Mouse (Mus musculus) kidney, postnatal 25 days (tissue): ENCODE measurements around the gene Ptprk.

Experiments
- DNase-seq, 2 experiments: peaks; one replicate each; pipeline ENCODE4 v3.0.0; 2021; ENCODE audit warnings: mixed read lengths in 2 of 2

The Ptprk gene

DNA sequence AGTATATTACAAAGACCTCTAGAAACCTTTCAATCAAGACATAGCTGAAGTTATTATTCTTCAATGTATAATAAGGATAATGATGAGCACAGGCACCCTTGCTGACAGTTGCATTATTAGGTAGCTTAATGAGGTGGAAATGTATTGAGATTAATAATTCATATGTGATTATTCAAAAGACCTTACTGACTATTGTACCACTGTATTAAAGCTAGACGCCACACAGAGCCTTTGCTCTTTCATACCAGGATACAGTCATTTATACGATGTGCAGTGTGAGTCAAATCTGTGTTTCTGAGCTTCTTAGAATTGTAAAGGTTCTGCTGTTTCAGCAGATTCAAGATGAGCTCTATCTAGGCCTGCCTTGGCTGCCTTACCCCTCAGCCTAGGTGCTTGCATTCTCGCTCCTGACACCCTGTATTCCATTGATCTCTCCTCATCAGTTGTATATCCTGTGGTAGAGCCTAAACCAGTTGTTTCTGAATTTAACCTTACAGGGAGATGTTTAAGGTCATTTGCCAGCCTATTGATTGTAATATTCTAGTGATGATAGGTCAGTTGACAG, 489.6 kb downstream of the Ptprk start:
- DNase-seq: no peak

DNA sequence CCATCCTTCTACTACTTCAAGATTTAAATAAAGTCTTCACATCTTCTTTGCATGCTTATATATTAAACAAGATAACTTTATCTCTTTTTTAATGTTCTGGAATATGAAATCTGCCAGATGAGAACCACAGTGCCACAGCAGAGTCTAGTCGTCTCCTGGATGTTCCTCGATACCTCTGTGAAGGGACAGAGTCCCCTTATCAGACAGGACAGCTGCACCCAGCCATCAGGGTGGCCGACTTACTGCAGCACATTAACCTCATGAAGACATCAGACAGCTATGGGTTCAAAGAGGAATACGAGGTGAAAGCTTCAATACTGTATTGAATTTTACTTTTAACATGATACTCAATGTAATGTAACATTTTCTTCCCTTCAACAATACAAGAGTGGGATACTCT, 491.8 kb downstream of the Ptprk start:
- no peak for DNase-seq

DNA sequence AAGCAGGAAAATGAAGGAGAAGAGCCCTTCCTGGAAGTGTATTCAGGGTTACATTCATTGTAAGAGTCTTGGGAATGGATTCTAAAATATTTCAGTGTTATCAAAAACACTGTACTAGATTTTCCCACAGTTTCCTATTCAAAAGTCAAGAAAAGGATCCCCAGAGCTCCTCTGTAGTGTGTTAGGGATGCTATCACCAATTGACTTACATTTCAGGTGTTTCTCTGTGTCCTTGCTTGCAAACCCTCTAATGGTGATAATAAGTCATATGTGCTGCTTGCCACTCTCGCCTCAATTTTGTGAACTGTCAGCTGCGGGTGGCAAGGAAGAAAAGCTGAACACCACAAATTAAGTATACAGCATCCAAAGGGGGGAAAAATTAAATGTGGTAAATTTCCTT, 492.2 kb downstream of the Ptprk start:
- DNase-seq: no peak

DNA sequence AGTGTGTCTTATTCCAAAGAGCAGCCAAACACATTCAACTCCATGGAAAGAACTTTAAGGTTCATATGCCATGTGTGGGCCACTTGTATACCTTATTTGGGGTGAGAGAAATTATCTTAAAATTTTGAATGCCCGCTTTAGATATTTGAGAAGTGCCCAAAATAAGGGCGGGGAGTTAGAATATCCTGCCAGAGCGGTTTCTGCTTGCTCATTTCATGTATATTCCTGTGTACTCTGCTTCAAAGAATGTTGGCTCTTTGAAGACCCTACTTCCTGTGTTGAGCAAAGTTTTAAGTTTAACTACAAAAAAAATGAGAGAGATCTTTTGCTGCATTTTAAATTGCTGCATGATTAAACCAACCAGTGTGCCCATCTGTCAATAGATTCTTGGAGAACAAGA, 492.8 kb downstream of the Ptprk start:
- no peak for DNase-seq

DNA sequence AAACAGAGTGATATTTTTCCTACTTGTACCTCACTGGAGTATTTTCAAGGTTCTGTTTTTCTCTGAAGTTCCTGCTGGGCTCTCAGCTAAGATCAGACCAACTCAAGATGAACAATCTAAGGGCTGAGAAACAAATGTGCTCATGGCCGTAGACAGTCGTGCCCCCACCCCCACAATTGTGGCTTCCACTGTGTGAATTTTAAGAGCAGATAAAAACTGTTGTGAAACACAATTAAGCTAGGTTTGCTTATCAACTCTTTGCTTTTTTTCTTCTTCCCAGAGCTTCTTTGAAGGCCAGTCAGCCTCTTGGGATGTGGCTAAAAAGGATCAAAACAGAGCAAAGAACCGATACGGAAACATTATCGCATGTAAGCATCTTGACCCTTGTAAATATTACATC, 493.4 kb downstream of the Ptprk start:
- no peak for DNase-seq

DNA sequence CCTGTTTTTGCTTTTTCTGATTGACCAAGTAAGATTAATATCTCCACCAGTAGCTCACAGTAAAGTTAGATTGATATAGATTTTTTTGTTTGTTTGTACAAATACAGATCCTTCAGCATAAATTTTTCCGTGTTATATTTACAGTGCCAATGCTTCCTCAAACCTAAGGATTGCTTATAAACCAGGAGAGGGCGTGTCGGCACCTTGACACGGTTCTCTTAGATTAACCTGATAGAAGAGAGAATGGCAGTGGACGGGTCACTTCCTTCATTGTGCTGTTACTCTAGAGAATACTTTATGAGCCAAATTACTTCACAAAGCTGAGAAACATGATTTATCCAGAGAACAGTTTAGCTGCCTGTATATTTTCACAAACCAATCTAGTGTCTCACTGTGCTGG, 505.0 kb downstream of the Ptprk start:
- DNase-seq: no peak

DNA sequence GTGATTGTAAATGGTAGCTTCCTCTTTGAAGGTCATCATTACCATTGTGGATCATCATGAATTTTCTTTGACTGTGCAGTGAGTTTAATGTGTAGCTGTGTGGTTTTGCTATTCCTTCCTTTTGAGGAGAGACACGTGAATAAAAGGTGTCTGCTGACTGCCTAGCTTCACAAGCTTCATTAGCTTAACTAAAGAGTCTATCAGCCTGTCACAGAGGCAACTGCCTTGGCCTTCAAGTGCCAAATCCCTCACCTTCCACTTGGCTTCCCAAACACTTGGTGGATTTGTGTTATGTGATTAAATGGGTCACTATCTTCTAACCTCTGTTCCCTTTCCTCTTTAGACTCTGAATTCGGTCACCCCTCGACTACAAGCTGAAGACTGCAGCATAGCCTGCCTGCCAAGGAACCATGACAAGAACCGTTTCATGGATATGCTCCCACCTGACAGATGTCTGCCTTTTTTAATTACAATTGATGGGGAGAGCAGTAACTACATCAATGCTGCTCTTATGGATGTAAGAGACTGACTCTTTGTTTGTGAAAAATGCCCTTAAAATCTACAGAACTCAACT, 512.0 kb downstream of the Ptprk start:
- no peak for DNase-seq

GRCm38 (mm10) chr10:28588401-28588800, 513.8 kb downstream of the Ptprk start:
- no peak for DNase-seq

DNA sequence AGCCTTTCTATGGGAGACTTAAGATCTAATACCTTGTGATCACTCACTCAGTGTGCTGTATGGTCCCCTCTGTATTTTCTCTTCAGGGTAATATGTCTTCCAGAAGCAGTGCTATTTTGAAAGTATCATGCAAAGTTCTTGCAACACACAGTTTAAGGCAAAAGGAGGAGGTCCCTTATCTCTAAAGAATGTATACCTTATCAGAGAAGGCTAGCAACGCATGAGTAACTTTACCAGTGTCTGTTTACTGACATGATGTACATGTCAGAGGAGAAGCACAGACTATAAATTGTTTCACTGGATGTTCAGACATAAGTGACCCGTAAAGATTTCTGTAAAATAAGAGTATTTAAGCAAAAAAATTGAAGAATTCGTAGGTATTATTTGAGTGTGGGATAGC, 516.2 kb downstream of the Ptprk start:
- no peak for DNase-seq

- DNase-seq: no peak
These were observed 519.1 kb downstream of the Ptprk start for GRCm38 (mm10) chr10:28593566-28594292.

- no peak for DNase-seq
These were observed 522.3 kb downstream of the Ptprk start for GRCm38 (mm10) chr10:28596897-28597296.

GRCm38 (mm10) chr10:28609136-28609535, 534.5 kb downstream of the Ptprk start:
- DNase-seq: no peak

GRCm38 (mm10) chr10:28614396-28614795, 539.8 kb downstream of the Ptprk start:
- DNase-seq: no peak

- DNase-seq: no peak
These were observed 542.6 kb downstream of the Ptprk start for GRCm38 (mm10) chr10:28617203-28617602.

GRCm38 (mm10) chr10:28618002-28618401, 543.4 kb downstream of the Ptprk start:
- DNase-seq: no peak

GRCm38 (mm10) chr10:28619415-28619814, 544.8 kb downstream of the Ptprk start:
- no peak for DNase-seq

DNA sequence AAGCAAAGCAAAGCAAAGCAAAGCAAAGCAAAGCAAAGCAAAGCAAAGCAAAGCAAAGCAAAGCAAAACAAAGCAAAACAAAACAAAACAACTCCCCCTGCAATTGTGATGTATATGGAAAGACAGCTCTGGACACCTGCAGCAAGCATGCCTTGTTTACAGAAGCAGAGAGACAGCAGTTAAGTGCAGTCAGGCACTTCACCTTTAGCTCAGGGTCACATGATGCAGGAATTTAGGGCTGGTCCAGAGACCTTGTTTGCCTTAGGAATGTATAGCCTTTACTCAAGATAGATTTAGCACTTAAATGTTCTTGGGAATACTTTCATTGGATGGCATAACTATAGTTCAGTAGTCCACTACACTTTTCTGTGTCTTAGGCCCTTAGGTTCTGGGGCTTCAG, 561.5 kb downstream of the Ptprk start:
- no peak for DNase-seq

DNA sequence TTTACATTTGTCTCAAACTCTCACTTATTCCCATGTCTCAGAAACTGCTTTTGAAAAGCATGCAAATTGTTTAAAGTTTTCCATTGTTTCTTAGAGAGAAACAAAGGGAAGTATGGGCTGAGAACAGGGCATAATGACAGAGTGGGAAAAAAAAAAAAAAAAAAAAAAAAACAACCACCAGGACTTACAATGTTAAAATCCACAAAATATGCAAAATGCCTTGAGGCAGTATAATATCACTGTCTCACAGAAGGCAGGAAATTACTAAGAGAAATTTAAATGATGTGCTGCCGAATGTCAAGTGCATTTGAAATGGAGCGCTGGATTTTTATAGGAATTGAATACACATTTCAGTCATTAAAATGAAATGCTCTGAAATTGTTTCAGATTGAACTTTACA, 567.3 kb downstream of the Ptprk start:
- no peak for DNase-seq
